Mouse (Mus musculus): ENCODE measurements around the gene Creb1. TPM values are rescaled to one million over a fixed set of nuclear protein-coding genes. Genes with fewer than 3 reads are reported as not detected.
A peak's percentile ranks its signal among the peaks of the same experiment; 100 is the strongest.

Creb1 gene
- 60.4 and 73.2 TPM in 2 replicates for total RNA-seq (2014; fragmentation: Nextera tagmentation)
- 65.1 and 74.2 TPM in 2 replicates for total RNA-seq (2017)

GRCm38 (mm10) chr1:64532589-64533470 lies at the start of gene Creb1:
TSS of gene Creb1 (plus strand) at chr1:64532645.
- peak; percentile 71 for ATAC-seq (replicated peaks; ENCODE audit: poor library complexity, severe bottlenecking)

DNA sequence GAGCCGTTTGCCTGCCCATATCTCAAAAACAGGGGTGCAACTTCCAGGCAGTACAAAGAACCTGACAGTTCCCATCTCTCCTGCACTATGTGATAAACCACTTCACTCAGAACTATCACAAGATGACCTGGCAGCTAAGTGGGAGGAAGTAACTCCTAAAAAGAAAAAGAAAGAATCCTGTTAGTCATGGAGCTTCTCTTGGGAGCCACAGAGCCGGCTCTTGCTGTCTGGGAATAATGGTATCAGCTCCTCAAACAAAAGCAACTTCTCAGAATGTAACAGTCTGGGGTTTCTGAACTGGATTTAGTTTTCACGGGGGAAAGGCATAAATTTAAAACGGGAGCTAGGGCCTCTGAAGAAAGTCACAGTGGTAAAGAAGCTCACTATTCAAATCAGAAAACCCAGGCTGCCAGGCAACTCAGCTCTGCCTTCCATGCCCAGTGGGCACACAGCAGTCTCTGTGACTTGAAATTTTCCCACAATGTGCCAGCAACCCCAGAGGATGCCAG lies 43.9 kb upstream of the Creb1 start:
- ATAC-seq (replicated peaks; ENCODE audit: poor library complexity, severe bottlenecking) = 0 out of 2 replicates have a peak, but pooled peaks have one; percentile 3

DNA sequence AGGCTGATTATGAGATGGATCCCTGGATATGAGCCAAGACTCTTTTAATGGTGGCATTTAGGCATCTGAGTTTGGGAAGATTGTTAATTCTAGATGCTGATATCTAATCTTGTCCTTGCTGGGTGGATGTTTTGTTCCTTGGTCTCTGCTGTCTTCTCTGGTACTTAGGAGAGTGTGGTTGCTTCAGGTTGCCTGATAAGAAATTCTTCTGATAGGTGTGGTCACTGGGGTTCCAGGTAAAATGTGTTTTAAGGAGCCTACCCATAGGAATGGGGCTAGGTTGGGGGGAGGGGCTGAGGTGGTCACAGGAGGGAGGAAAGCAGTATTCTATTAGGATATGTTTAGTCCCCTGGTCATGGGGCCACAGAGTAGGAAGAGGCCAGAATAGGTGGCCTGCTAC lies 35.6 kb upstream of the Creb1 start:
- ATAC-seq (replicated peaks; ENCODE audit: poor library complexity, severe bottlenecking) = no peak

GRCm38 (mm10) chr1:64501382-64502140 lies 30.9 kb upstream of the Creb1 start:
- ATAC-seq (replicated peaks; ENCODE audit: poor library complexity, severe bottlenecking) = no peak

- peak; percentile 68 for ATAC-seq (replicated peaks; ENCODE audit: poor library complexity, severe bottlenecking)
Observed at GRCm38 (mm10) chr1:64508479-64509096, 23.9 kb upstream of the Creb1 start.

- ATAC-seq (replicated peaks; ENCODE audit: poor library complexity, severe bottlenecking) = no peak
Observed at GRCm38 (mm10) chr1:64509678-64510077, 22.8 kb upstream of the Creb1 start.

GRCm38 (mm10) chr1:64514184-64514583 lies 18.3 kb upstream of the Creb1 start:
- ATAC-seq (replicated peaks; ENCODE audit: poor library complexity, severe bottlenecking) = no peak

DNA sequence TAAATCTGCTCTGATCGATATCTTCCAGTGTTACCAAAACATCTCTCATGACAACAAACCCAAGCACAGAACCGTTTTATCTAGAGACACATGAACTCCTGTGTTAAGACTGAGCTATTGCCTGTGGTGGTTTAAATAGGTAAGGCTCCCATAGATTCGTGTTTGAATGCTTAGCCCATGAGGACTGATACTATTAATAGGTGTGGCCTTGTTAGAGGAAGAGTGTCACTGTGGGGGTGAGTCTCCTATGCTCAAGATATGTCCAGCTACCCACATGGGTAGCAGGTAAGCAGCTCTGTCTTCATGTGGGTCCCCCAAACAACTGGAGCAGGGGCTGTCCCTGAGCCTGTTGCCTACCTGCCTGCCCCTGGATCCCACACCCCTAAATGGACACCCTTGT lies 15.9 kb upstream of the Creb1 start:
- ATAC-seq (replicated peaks; ENCODE audit: poor library complexity, severe bottlenecking) = no peak

DNA sequence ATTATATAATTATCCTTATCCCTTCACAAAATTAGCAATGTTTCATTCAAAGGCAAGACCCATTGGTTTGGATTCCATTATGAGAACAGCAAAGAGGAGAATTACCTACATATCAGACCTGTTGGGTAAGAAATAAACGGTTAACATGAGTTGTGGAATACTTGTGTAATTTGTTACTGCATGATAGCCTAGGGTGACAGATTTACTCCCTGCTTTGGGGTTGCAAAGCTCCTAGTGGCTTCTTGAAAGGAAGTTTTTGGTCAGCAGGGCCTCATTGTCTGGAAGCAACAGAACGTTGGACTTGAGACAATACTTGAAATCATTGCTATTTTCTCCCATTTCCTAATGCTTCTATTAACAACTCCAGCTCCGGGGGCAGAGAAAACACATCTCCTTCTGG lies 14.0 kb upstream of the Creb1 start:
- peak; percentile 81 for ATAC-seq (replicated peaks; ENCODE audit: poor library complexity, severe bottlenecking)

GRCm38 (mm10) chr1:64519345-64519744 lies 13.1 kb upstream of the Creb1 start:
- no peak for ATAC-seq (replicated peaks; ENCODE audit: poor library complexity, severe bottlenecking)

GRCm38 (mm10) chr1:64519901-64520300 lies 12.5 kb upstream of the Creb1 start:
- ATAC-seq (replicated peaks; ENCODE audit: poor library complexity, severe bottlenecking) = no peak

- no peak for ATAC-seq (replicated peaks; ENCODE audit: poor library complexity, severe bottlenecking)
Observed at GRCm38 (mm10) chr1:64521734-64522133, 10.7 kb upstream of the Creb1 start.

GRCm38 (mm10) chr1:64522637-64523036 lies 9.8 kb upstream of the Creb1 start:
- ATAC-seq (replicated peaks; ENCODE audit: poor library complexity, severe bottlenecking) = no peak

- ATAC-seq (replicated peaks; ENCODE audit: poor library complexity, severe bottlenecking) = peak; percentile 30; the same call in 1 of the 2 replicates
Observed at GRCm38 (mm10) chr1:64523117-64523516, 9.3 kb upstream of the Creb1 start.

DNA sequence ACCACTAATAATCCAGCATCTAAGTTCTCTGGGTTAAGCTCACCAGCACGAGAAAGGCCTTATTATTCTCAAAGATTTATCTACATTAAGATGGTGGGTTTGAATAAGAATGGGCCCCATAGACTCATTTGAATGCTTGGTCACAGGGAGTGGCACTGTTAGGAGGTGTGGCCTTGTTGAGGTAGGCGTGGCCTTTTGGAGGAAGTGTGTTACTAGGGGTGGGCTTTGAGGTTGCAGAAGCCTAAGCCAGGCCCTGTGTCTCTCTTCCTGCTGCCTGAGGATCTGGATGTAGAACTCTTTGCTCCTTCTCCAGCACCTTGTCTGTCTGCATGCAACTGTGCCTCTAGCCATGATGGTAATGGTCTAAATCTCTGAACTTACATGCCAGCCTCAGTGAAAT lies 7.8 kb upstream of the Creb1 start:
- ATAC-seq (replicated peaks; ENCODE audit: poor library complexity, severe bottlenecking) = 0 out of 2 replicates have a peak, but pooled peaks have one; percentile 24

DNA sequence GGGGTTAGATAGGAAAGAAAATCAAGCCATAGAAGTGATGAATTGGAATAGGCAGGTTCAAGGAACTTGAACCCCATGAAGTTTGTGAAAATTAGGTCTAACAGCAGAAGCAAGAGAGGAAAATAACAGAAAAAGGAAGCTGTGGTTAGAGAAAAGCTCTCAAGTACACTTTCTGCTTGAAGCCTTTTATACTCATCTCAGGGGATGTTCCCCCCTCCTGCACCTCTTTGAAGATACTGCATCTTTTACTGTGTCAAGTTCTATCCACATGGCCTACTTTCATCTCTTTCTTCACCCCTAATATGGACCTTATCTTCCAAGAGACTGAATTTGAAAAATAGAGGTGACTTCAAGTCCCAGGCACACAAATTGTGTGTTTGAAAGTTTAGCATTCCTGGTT lies 4.8 kb upstream of the Creb1 start:
- ATAC-seq (replicated peaks; ENCODE audit: poor library complexity, severe bottlenecking) = no peak

- ATAC-seq (replicated peaks; ENCODE audit: poor library complexity, severe bottlenecking) = peak; percentile 20
Observed at GRCm38 (mm10) chr1:64529781-64530315, 2.6 kb upstream of the Creb1 start.

GRCm38 (mm10) chr1:64531548-64531947 lies 897 bp upstream of the Creb1 start:
- no peak for ATAC-seq (replicated peaks; ENCODE audit: poor library complexity, severe bottlenecking)

- no peak for ATAC-seq (replicated peaks; ENCODE audit: poor library complexity, severe bottlenecking)
Observed at GRCm38 (mm10) chr1:64532067-64532523, 350 bp upstream of the Creb1 start.

Data from granulocyte monocyte progenitor cell, adult 5-6 weeks (primary cell).